Mouse (Mus musculus): Measurements from ENCODE around the gene Ndrg3. TPM values are rescaled to one million over a fixed set of nuclear protein-coding genes. Genes with fewer than 3 reads are reported as not detected.

Gene Ndrg3
- polyA plus RNA-seq, 1 experiment from 2014 or later, result 125 TPM

Other genes with a start within 250 kb of the Ndrg3 start
- 20.6 and 27.1 TPM in 2 replicates for gene Myl9, start 216.6 kb downstream of the Ndrg3 start, polyA plus RNA-seq (2015; fragmentation: Nextera tagmentation; extraction: Ambion mirVana)
- 17.2 and 19.2 TPM in 2 replicates for gene Tgif2, start 152.0 kb downstream of the Ndrg3 start, polyA plus RNA-seq (2015; fragmentation: Nextera tagmentation; extraction: Ambion mirVana)
- gene 4930518I15Rik, start 134.1 kb downstream of the Ndrg3 start, polyA plus RNA-seq (2015; fragmentation: Nextera tagmentation; extraction: Ambion mirVana), result 4.3 and 8.4 TPM in 2 replicates
- gene Rab5if, start 128.9 kb downstream of the Ndrg3 start, polyA plus RNA-seq (2015; fragmentation: Nextera tagmentation; extraction: Ambion mirVana), result 178 and 179 TPM in 2 replicates
- 104 and 115 TPM in 2 replicates for gene Sla2, start 104.9 kb downstream of the Ndrg3 start, polyA plus RNA-seq (2015; fragmentation: Nextera tagmentation; extraction: Ambion mirVana)
- gene Dsn1, start 15.1 kb upstream of the Ndrg3 start, polyA plus RNA-seq (2015; fragmentation: Nextera tagmentation; extraction: Ambion mirVana), result 30.9 and 31.3 TPM in 2 replicates
- 0.57 TPM in 2 replicates for gene Soga1, start 87.2 kb upstream of the Ndrg3 start, polyA plus RNA-seq (2015; fragmentation: Nextera tagmentation; extraction: Ambion mirVana)
- gene Tldc2, start 95.0 kb upstream of the Ndrg3 start, polyA plus RNA-seq (2015; fragmentation: Nextera tagmentation; extraction: Ambion mirVana), result not detected in 2 replicates
- 23.5 and 25.5 TPM in 2 replicates for gene Samhd1, start 143.2 kb upstream of the Ndrg3 start, polyA plus RNA-seq (2015; fragmentation: Nextera tagmentation; extraction: Ambion mirVana)
- gene Rbl1, start 212.5 kb upstream of the Ndrg3 start, polyA plus RNA-seq (2015; fragmentation: Nextera tagmentation; extraction: Ambion mirVana), result 36.5 and 40.7 TPM in 2 replicates

All from thymus, postnatal 0 days (tissue).